Mouse (Mus musculus) embryonic facial prominence, embryonic 10.5 days (tissue): ENCODE results near the gene Adap1. TPM values are rescaled to one million over a fixed set of nuclear protein-coding genes. Genes with fewer than 3 reads are reported as not detected.
A peak's percentile ranks its signal among the peaks of the same experiment; 100 is the strongest.

Experiments
- DNase-seq: peaks from one replicate; pipeline ENCODE4 v3.0.0-alpha.2; 2017; ENCODE audit warnings: low spot score
- H3K27ac ChIP-seq: fragments of 300-500 bp; sonication (generic); replicated peaks from 2 replicates; pipeline ENCODE4 v1.5.1; 2016; ENCODE audit warnings: mild to moderate bottlenecking
- H3K27me3 ChIP-seq: fragments of 300-500 bp; sonication (generic); replicated peaks from 2 replicates; pipeline ENCODE4 v1.6.1; 2016; ENCODE audit warnings: low read depth, mild to moderate bottlenecking; ENCODE audit not compliant: poor library complexity, severe bottlenecking
- H3K36me3 ChIP-seq: fragments of 300-500 bp; sonication (generic); replicated peaks from 2 replicates; pipeline ENCODE4 v1.6.1; 2016; ENCODE audit warnings: mild to moderate bottlenecking, moderate library complexity
- H3K4me1 ChIP-seq: fragments of 300-500 bp; sonication (generic); 2 replicates; pipeline ENCODE4 v1.6.1; 2016
- H3K4me3 ChIP-seq: fragments of 300-500 bp; sonication (generic); 2 replicates; pipeline ENCODE4 v1.5.1; 2016; ENCODE audit warnings: mild to moderate bottlenecking, moderate library complexity
- H3K9me3 ChIP-seq: fragments of 300-500 bp; sonication (generic); 2 replicates; pipeline ENCODE4 v1.6.1; 2016; ENCODE audit warnings: mild to moderate bottlenecking
- WGBS: fragments of 180-500 bp; shearing (Covaris S2); methylation state at CpG from one replicate; pipeline ENCODE4 v1.1.7; 2016; 5-methylcytosine and 5-hydroxymethylcytosine counted together
- polyA plus RNA-seq: library from polyadenylated mRNA; unstranded; fragments of >200 nt; fragmentation: Nextera tagmentation; extraction: Ambion mirVana; gene quantifications from 2 replicates; pipeline ENCODE4 v1.2.1, GENCODE M21; 2016

Adap1 gene
- polyA plus RNA-seq, 1 experiment from 2014 or later = 0.51 TPM

DNA sequence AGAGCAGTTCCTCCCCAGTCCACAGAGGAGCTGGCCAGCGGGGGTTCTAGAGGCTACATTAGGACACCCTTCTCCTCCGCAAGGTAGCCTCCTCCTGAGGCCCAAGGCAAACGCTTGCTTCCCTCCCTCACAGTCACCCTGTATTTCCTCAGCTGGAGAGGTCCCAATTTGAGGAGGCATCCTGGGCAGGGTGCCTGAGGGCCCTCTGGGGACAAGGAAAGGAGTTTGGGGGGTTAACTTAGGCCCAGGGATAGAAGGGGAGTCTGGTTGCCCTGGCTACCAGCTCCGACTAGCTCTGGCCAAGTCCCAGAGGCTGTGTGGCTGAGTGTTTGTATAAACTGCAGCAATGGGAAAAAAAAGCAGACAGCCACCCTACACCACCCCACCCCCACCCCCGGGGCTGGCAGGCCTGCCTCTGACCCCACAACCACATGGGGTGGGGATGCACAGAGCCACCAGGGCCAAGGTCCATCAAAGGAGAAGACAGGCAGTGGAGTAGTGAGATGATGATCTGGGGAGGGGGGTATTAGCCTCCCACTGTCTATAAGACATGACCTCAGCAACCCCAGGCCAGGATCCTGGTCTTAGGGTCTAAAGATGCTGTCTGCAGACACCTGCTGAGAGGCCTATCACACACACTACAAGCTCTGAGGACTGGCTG is 39.6 kb upstream of the Adap1 start:
- H3K27me3 ChIP-seq = no peaks in the 10 kb centered on the region
- peaks cover 24% of the 10 kb centered on the region for H3K36me3 ChIP-seq
- no peaks in the 10 kb centered on the region for H3K9me3 ChIP-seq
- H3K4me3 ChIP-seq = peak overlapping the region; percentile 16; the same call in 1 of the 2 replicates
- H3K27ac ChIP-seq = peak overlapping the region; percentile 78
- 19% methylated on average over 5 of the region's 5 CpGs for WGBS
- no peak for DNase-seq
- H3K4me1 ChIP-seq = peaks cover 39% of the 10 kb centered on the region

DNA sequence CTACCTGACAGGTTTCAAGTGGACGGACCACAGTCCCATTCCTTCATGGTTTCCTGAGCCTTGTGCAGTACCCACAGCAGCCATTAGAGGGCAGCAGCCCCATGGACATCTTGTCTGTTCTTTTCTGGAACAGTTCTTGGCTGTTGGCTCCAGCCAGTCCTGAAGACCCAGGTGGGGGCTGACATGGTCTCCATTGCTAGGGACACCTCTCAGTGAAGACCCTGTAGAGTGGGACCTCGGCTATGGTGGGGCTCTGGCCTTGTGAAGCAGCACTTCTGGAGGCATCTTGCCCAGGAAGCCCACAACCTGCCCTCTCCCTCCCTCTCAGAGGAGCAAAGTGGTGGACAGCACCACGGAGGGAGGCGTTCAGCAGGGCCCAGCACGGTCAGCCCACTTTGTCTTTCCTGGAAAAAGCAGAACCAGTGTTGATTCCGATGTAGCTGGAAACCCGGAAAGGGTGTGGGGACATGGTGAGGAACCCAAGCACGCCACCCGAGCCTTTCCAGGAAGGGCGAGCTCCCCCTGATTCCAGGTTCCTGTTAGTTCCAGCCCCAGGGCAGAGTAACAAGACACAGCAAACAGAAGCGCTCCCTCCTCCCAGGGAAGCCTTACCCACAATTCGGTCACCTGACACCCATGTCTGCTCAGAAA is 39.0 kb upstream of the Adap1 start:
- Histone ChIP-seq H3K27me3 (no peaks in the 10 kb centered on the region), H3K36me3 (peaks cover 25% of the 10 kb centered on the region), H3K4me3 (peak overlapping the region; percentile 16), H3K4me1 (peaks cover 33% of the 10 kb centered on the region), H3K27ac (peak overlapping the region; percentile 78), H3K9me3 (no peaks in the 10 kb centered on the region)
- peak; percentile 86 for DNase-seq
- WGBS = 28% methylated on average over 12 of the region's 12 CpGs

DNA sequence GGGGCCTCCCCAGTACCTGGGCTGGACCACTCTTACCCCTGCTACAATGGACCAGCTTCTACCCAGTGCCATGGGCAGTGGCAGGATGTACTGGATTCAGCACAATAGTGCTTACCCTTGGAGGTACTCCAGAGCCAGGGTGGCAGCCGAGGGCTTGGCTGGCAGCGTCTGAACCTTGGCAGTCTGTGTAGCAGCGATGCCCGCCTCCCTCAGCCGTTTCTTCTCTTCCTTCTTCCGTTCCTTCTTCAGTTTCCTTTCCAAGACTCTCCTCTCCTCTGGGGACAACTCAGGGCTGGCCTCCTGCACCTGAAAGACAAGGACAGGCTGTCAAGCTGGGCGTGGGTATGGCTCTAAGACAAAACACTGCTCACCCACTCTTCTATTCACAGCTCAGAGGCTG is 38.4 kb upstream of the Adap1 start:
- Histone ChIP-seq H3K9me3 (no peaks in the 10 kb centered on the region), H3K36me3 (peaks cover 25% of the 10 kb centered on the region), H3K4me1 (peaks cover 31% of the 10 kb centered on the region), H3K4me3 (0 out of 2 replicates have a peak overlapping the region, but pooled peaks have one; percentile 16), H3K27ac (no peak overlapping the region), H3K27me3 (no peaks in the 10 kb centered on the region)
- WGBS = 76% methylated on average over 7 of the region's 7 CpGs
- no peak for DNase-seq

DNA sequence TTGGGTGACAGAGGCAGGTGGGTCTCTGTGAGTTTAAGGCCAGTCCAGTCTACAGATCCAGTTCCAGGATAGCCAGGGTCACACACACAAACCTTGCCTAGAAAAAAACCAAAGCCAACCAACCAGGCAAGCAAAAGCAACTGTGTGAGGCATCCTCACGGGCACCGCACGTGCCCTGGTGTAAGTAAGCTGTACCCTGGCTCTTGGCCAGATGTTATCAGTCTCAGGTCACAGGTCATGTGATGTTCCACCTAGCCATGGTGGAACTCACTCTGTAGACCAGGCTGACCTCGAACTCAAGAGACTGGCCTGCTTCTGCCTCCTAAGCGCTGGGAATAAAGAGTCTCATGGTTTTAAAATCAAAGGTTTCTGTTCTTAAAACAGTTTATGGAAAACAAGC is 33.8 kb upstream of the Adap1 start:
- no peak overlapping the region for H3K27ac ChIP-seq
- no peaks in the 10 kb centered on the region for H3K27me3 ChIP-seq
- no peak for DNase-seq
- no peak overlapping the region for H3K4me3 ChIP-seq
- WGBS = 92% methylated on average over 5 of the region's 5 CpGs
- H3K4me1 ChIP-seq = peaks cover 14% of the 10 kb centered on the region
- peaks cover 25% of the 10 kb centered on the region for H3K36me3 ChIP-seq
- H3K9me3 ChIP-seq = no peaks in the 10 kb centered on the region

DNA sequence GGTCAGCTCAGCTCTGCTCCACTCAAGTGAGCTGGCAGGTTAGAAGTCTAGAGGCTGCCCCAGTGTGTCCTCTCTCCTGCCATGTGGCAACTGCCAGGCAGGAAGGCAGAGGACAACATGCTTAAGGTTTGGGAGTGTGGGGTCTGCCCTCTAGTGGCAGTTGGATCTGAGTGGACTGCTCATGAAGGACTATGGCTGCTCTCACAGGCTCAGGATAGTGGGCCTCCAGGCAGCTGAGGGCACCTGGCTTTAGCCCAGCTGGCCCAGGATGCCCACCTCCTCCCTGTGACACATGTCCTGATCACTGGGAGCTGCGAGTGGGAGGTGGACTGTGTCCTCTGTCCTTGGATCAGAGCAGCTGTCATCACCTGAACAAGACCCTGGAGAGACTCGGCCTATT is 33.2 kb upstream of the Adap1 start:
- H3K9me3 ChIP-seq = no peaks in the 10 kb centered on the region
- H3K36me3 ChIP-seq = peaks cover 23% of the 10 kb centered on the region
- no peak overlapping the region for H3K4me3 ChIP-seq
- no peaks in the 10 kb centered on the region for H3K27me3 ChIP-seq
- peaks cover 12% of the 10 kb centered on the region for H3K4me1 ChIP-seq
- H3K27ac ChIP-seq = no peak overlapping the region
- DNase-seq = peak; percentile 33
- WGBS = 76% methylated on average over 2 of the region's 2 CpGs

DNA sequence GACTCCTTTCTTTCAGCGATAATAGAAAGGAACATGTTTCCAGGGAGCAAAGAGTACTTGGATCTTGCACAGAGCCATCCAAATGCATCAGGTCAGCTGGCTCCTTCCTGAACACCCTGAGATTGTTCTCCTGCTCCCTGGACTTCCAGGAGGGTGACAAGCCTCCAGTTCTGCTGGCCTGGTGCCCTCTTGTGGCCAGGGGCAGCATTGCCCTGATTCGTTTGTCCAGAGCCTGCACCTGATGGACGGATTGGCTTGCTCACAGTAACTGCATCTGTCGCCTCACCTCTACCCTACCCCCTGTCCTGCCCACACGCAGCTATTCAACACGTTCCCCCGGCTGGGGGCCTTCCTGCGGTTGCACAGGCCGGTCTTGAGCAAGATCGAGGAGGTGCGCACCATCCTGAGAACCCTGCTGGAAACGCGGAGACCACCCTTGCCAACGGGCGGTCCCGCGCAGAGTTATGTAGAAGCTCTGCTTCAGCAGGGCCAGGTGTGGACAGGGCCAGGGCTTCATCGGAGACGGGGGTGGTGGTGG is 29.9 kb upstream of the Adap1 start:
- WGBS = 38% methylated on average over 19 of the region's 19 CpGs
- H3K27me3 ChIP-seq = peaks cover 17% of the 10 kb centered on the region
- H3K36me3 ChIP-seq = 0 out of 2 replicates have a peak, but pooled peaks cover 3% of the 10 kb centered on the region
- H3K4me3 ChIP-seq = no peak overlapping the region
- no peak overlapping the region for H3K27ac ChIP-seq
- peaks cover 27% of the 10 kb centered on the region for H3K4me1 ChIP-seq
- H3K9me3 ChIP-seq = no peaks in the 10 kb centered on the region
- peak; percentile 82 for DNase-seq

DNA sequence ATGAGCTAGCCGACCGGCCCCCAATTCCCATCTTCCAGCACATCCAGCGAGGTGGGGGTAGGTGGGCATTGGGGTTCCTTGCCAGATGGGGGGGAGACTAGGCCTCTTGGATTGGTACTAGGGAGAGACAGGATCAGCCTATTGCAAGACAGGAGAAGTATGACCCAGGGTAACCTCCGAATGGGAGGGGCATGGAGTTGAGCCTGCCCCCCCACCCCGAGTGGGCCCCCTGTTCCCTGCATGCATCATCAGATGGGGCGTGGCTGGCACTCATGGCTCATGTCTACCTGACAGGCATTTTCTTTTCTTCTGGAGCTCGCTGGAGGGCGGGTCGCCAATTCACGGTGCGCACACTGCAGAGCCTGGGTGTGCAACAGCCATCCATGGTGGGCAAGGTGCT is 28.5 kb upstream of the Adap1 start:
- Histone ChIP-seq H3K9me3 (no peaks in the 10 kb centered on the region), H3K27ac (no peak overlapping the region), H3K27me3 (peaks cover 17% of the 10 kb centered on the region), H3K4me1 (peaks cover 32% of the 10 kb centered on the region), H3K36me3 (no peaks in the 10 kb centered on the region), H3K4me3 (no peak overlapping the region)
- 88% methylated on average over 11 of the region's 11 CpGs for WGBS
- no peak for DNase-seq

DNA sequence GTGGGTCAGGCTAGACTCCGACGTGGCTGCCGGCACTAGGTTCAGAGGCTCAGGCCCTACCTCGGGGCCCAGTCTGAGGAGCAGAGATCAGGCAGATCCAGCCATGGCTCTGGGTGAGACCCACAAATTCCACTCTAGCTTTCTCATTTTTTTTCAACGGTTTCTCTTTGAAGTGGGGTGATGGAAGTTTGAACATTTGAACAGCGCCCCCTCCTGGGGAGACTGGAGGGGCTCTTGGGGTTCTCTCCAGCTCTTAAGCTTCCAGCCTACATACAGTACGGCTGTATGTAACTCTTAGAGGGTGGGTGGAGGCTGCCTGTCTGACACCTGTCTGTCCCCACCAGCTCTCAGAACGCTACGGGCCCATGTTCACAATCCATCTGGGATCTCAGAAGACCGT is 28.1 kb upstream of the Adap1 start:
- peak; percentile 57 for DNase-seq
- Histone ChIP-seq H3K36me3 (no peaks in the 10 kb centered on the region), H3K9me3 (no peaks in the 10 kb centered on the region), H3K27me3 (peaks cover 17% of the 10 kb centered on the region), H3K27ac (no peak overlapping the region), H3K4me3 (no peak overlapping the region), H3K4me1 (peaks cover 32% of the 10 kb centered on the region)
- 62% methylated on average over 10 of the region's 10 CpGs for WGBS

DNA sequence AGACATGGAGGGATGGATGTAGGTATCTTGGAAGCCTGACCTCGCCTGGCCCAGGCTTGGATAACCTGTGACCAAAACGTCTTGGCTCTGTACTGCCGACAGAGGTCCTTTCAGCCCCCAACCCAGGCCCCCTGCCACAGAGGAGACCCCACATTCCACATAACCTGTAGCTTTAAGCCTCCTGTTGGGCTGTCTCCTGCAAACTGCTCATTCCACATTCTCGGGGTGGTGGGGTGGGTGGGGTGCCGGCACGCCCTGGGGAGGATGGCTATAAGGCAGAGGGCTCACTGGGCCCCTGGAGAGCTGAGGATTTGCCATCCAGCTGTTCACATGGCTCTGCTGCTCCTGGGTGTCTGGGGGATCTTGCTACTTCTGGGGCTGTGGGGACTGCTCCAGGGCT is 26.9 kb upstream of the Adap1 start, which contains the start of gene Cyp2w1:
Cyp2w1 (plus strand) TSS at position 301 of the 400 bp plus-strand sequence.
- Histone ChIP-seq H3K27me3 (peaks cover 17% of the 10 kb centered on the region), H3K9me3 (no peaks in the 10 kb centered on the region), H3K36me3 (no peaks in the 10 kb centered on the region), H3K27ac (0 out of 2 replicates have a peak within 1 kb of the TSS, but pooled peaks have one; percentile 7), H3K4me3 (no peak within 1 kb of the TSS), H3K4me1 (peaks cover 32% of the 10 kb centered on the region)
- WGBS = 59% methylated on average over 6 of the region's 6 CpGs
- no peak for DNase-seq

DNA sequence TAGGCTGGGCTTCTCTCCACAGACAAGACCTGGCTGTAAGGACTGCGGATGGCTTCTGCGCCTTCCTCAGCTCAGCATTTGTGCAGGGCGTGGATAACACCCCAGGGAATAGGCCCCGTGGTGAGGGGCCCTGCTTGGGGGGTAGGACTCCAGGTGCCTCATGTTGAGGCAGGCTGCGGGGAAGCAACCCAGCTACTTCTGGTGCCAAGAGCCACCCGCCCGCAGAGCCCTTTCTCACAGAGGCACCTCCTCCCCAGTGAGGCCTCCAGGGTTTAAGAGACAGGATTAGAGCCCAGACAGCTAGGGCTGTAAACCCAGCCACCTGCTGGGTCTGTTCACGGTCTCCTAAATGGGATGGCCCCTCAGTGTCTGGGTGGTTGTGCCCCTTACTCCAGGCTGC is 26.2 kb upstream of the Adap1 start:
- 0 out of 2 replicates have a peak overlapping the region, but pooled peaks have one; percentile 7 for H3K27ac ChIP-seq
- H3K36me3 ChIP-seq = no peaks in the 10 kb centered on the region
- H3K4me1 ChIP-seq = peaks cover 37% of the 10 kb centered on the region
- peaks cover 21% of the 10 kb centered on the region for H3K27me3 ChIP-seq
- H3K4me3 ChIP-seq = no peak overlapping the region
- 31% methylated on average over 8 of the region's 8 CpGs for WGBS
- no peaks in the 10 kb centered on the region for H3K9me3 ChIP-seq
- DNase-seq = no peak

DNA sequence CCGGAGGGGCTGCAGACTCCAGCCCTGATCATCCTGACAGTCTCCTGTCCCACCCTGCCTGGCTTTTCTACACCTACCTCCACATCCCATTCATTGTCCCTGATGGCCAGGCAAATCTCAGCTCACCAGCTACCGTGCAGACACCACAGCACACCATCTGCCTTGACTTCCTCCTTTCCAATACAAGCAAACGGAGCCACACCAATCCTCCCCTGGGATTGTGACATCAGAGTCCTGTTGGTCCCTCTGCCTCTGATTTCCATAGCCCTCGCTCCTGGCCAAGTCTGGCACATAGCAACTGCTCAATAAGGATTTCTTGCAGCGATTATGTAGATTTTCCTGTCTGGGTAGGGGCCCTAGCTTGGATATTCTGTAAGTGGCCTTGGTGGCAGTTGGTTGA is 25.7 kb upstream of the Adap1 start, which contains the start of gene Cox19:
Cox19 (minus strand) TSS at position 285 of the 400 bp plus-strand sequence.
- DNase-seq = no peak
- peaks cover 26% of the 10 kb centered on the region for H3K27me3 ChIP-seq
- H3K4me1 ChIP-seq = peaks cover 39% of the 10 kb centered on the region
- H3K36me3 ChIP-seq = no peaks in the 10 kb centered on the region
- 57% methylated on average over 5 of the region's 5 CpGs for WGBS
- no peaks in the 10 kb centered on the region for H3K9me3 ChIP-seq
- no peak within 1 kb of the TSS for H3K4me3 ChIP-seq
- 0 out of 2 replicates have a peak within 1 kb of the TSS, but pooled peaks have one; percentile 57 for H3K27ac ChIP-seq

DNA sequence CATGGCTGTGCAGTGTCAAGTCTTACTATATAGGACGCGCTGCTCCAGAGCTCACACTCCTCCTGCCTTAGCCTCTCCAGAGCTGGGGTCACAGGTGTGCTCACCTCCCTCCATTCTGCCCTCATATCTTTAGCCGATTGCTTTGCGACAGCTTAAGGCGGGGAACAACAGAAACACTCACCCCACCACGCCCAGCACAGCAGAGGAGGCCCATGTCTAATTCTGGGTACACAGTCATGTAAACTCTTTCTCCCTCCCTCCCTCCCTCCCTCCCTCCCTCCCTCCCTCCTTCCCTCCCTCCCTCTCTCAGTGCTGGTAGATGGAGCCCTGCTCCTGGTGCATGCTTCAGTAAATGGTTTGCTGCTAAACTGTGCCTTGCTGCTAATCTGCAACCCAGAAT is 24.3 kb upstream of the Adap1 start:
- no peak for DNase-seq
- Histone ChIP-seq H3K27me3 (peaks cover 26% of the 10 kb centered on the region), H3K36me3 (no peaks in the 10 kb centered on the region), H3K4me3 (no peak overlapping the region), H3K9me3 (no peaks in the 10 kb centered on the region), H3K27ac (no peak overlapping the region), H3K4me1 (peaks cover 39% of the 10 kb centered on the region)
- 79% methylated on average over 6 of the region's 6 CpGs for WGBS

DNA sequence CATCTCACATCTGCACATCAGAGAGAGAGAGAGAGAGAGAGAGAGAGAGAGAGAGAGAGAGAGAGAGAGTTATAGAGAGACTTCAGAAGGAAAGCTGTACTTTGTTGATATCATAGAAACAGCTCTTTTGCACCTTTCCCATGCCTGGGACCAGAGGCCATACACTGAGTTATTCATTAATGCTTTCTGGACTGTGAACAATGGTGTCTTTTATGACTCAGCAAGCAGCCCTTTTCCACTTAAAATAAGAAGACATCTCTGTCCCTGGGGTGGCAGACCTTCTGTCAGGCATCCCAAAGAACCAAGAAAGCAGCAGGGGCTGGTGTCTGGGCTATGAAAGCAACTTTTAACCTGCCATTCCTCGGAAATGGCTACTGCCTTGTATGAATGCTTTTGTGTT is 21.8 kb upstream of the Adap1 start:
- DNase-seq = no peak

More for the DNA sequence above, 21.8 kb upstream of the Adap1 start:
- WGBS = 55% methylated on average over 1 of the region's 1 CpGs
- no peak overlapping the region for H3K4me3 ChIP-seq
- H3K27ac ChIP-seq = no peak overlapping the region
- peaks cover 8% of the 10 kb centered on the region for H3K36me3 ChIP-seq
- H3K4me1 ChIP-seq = peaks cover 49% of the 10 kb centered on the region
- H3K27me3 ChIP-seq = peaks cover 22% of the 10 kb centered on the region
- no peaks in the 10 kb centered on the region for H3K9me3 ChIP-seq
